Mouse (Mus musculus) G1E (cell line): ENCODE measurements around the gene Rce1. TPM values are rescaled to one million over a fixed set of nuclear protein-coding genes. Genes with fewer than 3 reads are reported as not detected.

Source experiments
- ATAC-seq: 2 replicates; pipeline ENCODE4 v1.8.0; 2016; ENCODE audit warnings: mild to moderate bottlenecking; ENCODE audit not compliant: insufficient number of reproducible peaks, poor library complexity, low FRiP score, severe bottlenecking; ENCODE audit errors: extremely low read depth
- DNase-seq: peaks from one replicate; pipeline ENCODE4 v3.0.0; 2012; ENCODE audit warnings: low spot score
- H3K27me3 ChIP-seq: 2 replicates; pipeline ENCODE4 v1.6.1; 2012; ENCODE audit warnings: mild to moderate bottlenecking, low read length, inconsistent platforms; ENCODE audit not compliant: insufficient read depth
- H3K36me3 ChIP-seq: replicated peaks from 2 replicates; pipeline ENCODE3; 2012; ENCODE audit warnings: mild to moderate bottlenecking, inconsistent platforms
- H3K4me1 ChIP-seq: 2 replicates; pipeline ENCODE4 v1.6.1; 2012; ENCODE audit warnings: low read depth, low read length, inconsistent platforms, mixed read lengths; ENCODE audit not compliant: insufficient read depth
- H3K4me3 ChIP-seq: 2 replicates; pipeline ENCODE4 v1.5.1; 2012; ENCODE audit warnings: low read depth, mild to moderate bottlenecking, inconsistent platforms, low read length, moderate library complexity, mixed read lengths
- H3K9me3 ChIP-seq: replicated peaks from 2 replicates; pipeline ENCODE4 v1.6.1; 2012; ENCODE audit warnings: inconsistent platforms
- CTCF ChIP-seq: IDR thresholded peaks from 2 replicates; pipeline ENCODE4 v1.5.1; 2012; ENCODE audit warnings: low read depth, low read length, inconsistent platforms, mixed read lengths
- GATA1 ChIP-seq: IDR thresholded peaks from 2 replicates; pipeline ENCODE4 v1.6.1; 2012; ENCODE audit warnings: borderline replicate concordance, low read length, inconsistent platforms, mixed read lengths
- GATA2 ChIP-seq: IDR thresholded peaks from 2 replicates; pipeline ENCODE4 v1.6.1; 2012; ENCODE audit warnings: low read depth, low read length, inconsistent platforms, borderline replicate concordance
- POLR2AphosphoS5 ChIP-seq: IDR thresholded peaks from 2 replicates; pipeline ENCODE4 v1.6.1; 2012; ENCODE audit warnings: low read depth, low read length, inconsistent platforms; ENCODE audit not compliant: insufficient replicate concordance
- TAL1 ChIP-seq: conservative IDR thresholded peaks from 2 replicates; pipeline ENCODE4 v1.6.1; 2012; ENCODE audit warnings: low read depth, low read length, inconsistent platforms, mixed read lengths
- polyA plus RNA-seq: library from polyadenylated mRNA; stranded (reverse); fragments of >175 nt; gene quantifications from 2 replicates; pipeline ENCODE4 v1.2.3, GENCODE M21; 2012
- total RNA-seq, 2 experiments: library from RNA; stranded (forward) in 1 of 2; stranded (reverse) in 1 of 2; fragments of 200-1000 nt in 1 of 2; fragments of >200 nt in 1 of 2; fragmentation: Nextera tagmentation in 1 of 2; gene quantifications; 2 replicates each; pipeline ENCODE4 v1.2.3; 2014 to 2017

Rce1 gene
- total and polyA plus RNA-seq, 3 experiments, result 16.0 to 33.9 (median 21.9) TPM

DNA sequence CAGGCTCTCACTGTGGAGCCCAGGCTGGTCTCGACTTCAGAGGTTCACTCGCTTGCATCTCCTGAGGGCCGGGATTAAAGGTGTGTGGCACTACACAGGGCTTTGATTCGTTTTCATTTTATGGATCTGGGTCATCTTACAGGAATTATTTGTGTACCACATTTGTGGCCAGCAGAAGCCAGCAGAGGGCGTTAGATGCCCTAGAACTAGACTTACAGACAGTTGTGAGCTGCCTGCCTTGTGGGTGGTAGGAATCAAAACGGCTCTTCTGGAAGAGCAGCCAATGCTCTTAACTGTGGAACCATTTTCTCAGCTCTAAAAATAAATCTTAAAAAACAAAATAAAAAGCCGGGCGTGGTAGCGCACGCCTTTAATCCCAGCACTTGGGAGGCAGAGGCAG lies 18.8 kb upstream of the Rce1 start:
- H3K9me3 ChIP-seq, result no peaks in the 10 kb centered on the region
- TF ChIP-seq TAL1 (no peak), GATA2 (no peak), POLR2AphosphoS5 (no peak)
- ATAC-seq (no peak), DNase-seq (no peak)
- H3K4me1 ChIP-seq, result no peaks in the 10 kb centered on the region
- H3K4me3 ChIP-seq, result no peak overlapping the region
- no peaks in the 10 kb centered on the region for H3K36me3 ChIP-seq
- peaks cover 3% of the 10 kb centered on the region; the same call in 1 of the 2 replicates for H3K27me3 ChIP-seq

DNA sequence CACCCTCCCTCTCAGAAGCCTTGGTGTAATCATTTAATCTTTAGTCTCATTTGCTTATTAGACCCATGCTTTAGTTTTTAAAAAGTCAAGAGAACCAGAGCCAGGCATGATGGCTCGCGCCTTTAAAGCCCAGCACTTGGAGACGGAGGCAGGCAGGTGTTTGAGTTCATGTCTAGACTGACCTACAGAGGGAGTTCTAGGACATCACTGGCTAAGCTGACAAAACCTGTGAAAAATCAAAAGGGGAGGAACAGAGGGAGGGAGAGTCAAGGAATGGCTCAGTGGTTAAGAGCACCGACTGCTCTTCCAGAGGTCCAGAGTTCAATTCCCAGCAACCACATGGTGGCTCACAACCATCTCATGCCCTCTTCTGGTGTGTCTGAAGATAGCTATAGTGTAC lies 10.5 kb upstream of the Rce1 start:
- Histone ChIP-seq H3K4me1 (no peaks in the 10 kb centered on the region), H3K4me3 (no peak overlapping the region), H3K9me3 (no peaks in the 10 kb centered on the region), H3K27me3 (peaks cover 21% of the 10 kb centered on the region), H3K36me3 (no peaks in the 10 kb centered on the region)
- TF ChIP-seq TAL1 (no peak), GATA1 (no peak), CTCF (no peak), POLR2AphosphoS5 (no peak), GATA2 (no peak)
- DNase-seq (no peak), ATAC-seq (no peak)

GRCm38 (mm10) chr19:4628819-4629218 lies 3.4 kb upstream of the Rce1 start:
- Histone ChIP-seq H3K4me1 (peaks cover 36% of the 10 kb centered on the region), H3K36me3 (peaks cover 17% of the 10 kb centered on the region), H3K27me3 (peaks cover 2% of the 10 kb centered on the region), H3K9me3 (no peaks in the 10 kb centered on the region), H3K4me3 (no peak overlapping the region)
- peak; percentile 57 for DNase-seq
- TF ChIP-seq TAL1 (no peak), CTCF (peak; percentile 41; the same call in 1 of the 2 replicates)
- no peak for ATAC-seq

GRCm38 (mm10) chr19:4625829-4626535 lies 541 bp upstream of the Rce1 start:
- no peak for DNase-seq
- ATAC-seq, result no peak

GRCm38 (mm10) chr19:4624406-4625178 lies 849 bp downstream of the Rce1 start:
- no peak for TF ChIP-seq CTCF
- TF ChIP-seq TAL1, result no peak
- TF ChIP-seq POLR2AphosphoS5, result no peak
- no peak for TF ChIP-seq GATA2
- no peak for TF ChIP-seq GATA1
- Histone ChIP-seq H3K4me1 (peaks cover 41% of the 10 kb centered on the region), H3K9me3 (no peaks in the 10 kb centered on the region), H3K27me3 (no peaks in the 10 kb centered on the region), H3K36me3 (peaks cover 57% of the 10 kb centered on the region), H3K4me3 (peak overlapping the region; percentile 91)
- DNase-seq (no peak), ATAC-seq (no peak)

More at GRCm38 (mm10) chr19:4625829-4626535, 541 bp upstream of the Rce1 start:
- Histone ChIP-seq H3K27me3 (no peaks in the 10 kb centered on the region), H3K4me1 (peaks cover 41% of the 10 kb centered on the region), H3K9me3 (no peaks in the 10 kb centered on the region), H3K4me3 (peak overlapping the region; percentile 91), H3K36me3 (peaks cover 46% of the 10 kb centered on the region)
- TF ChIP-seq GATA1 (no peak), TAL1 (no peak), GATA2 (no peak), CTCF (no peak), POLR2AphosphoS5 (no peak)

GRCm38 (mm10) chr19:4624006-4624405 lies 1.4 kb downstream of the Rce1 start:
- Histone ChIP-seq H3K9me3 (no peaks in the 10 kb centered on the region), H3K27me3 (no peaks in the 10 kb centered on the region), H3K36me3 (peaks cover 63% of the 10 kb centered on the region), H3K4me3 (no peak overlapping the region; the same call in 1 of the 2 replicates), H3K4me1 (peaks cover 41% of the 10 kb centered on the region)
- ATAC-seq (no peak), DNase-seq (no peak)
- TF ChIP-seq TAL1, result no peak
- TF ChIP-seq GATA1, result no peak
- no peak for TF ChIP-seq GATA2
- no peak for TF ChIP-seq POLR2AphosphoS5
- TF ChIP-seq CTCF, result no peak
